Mouse (Mus musculus): Measurements from ENCODE around the gene Gm40193. TPM values are rescaled to one million over a fixed set of nuclear protein-coding genes. Genes with fewer than 3 reads are reported as not detected.
"Not testable (repeated sequence)": the region's sequence is repeated elsewhere in the genome, so short reads cannot be mapped to it uniquely, and the experiment has no call there.

The Gm40193 gene
- polyA plus RNA-seq, 2 experiments, result 1.2 TPM; not detected in 1

GRCm38 (mm10) chr11:70578962-70579361, 46.2 kb upstream of the Gm40193 start:
- Histone ChIP-seq H3K9me3 (ENCODE audit: control insufficient read depth, low read length) (no peaks in the 10 kb centered on the region), H3K4me1 (ENCODE audit: control insufficient read depth, insufficient read depth, low read length) (peaks cover 37% of the 10 kb centered on the region), H3K4me2 (replicated peaks; ENCODE audit: low read depth, low read length, severe bottlenecking) (no peak overlapping the region), H3K27ac (replicated peaks; ENCODE audit: low read depth, low read length) (no peak overlapping the region), H3K36me3 (ENCODE audit: control insufficient read depth, insufficient read depth, low read length) (no peaks in the 10 kb centered on the region; the same call in 1 of the 2 replicates), H3K27me3 (ENCODE audit: control insufficient read depth, insufficient read depth, low read length) (no peaks in the 10 kb centered on the region), H3K9ac (ENCODE audit: low read depth, low read length, severe bottlenecking) (no peak overlapping the region), H3K4me3 (replicated peaks; ENCODE audit: low read length) (no peak overlapping the region)
- ATAC-seq (ENCODE audit: low FRiP score, low read depth), result no peak
- no peak for DNase-seq (ENCODE audit: low spot score)
- WGBS, result 80% methylated on average over 6 of the region's 6 CpGs
- no peak for TF ChIP-seq POLR2A (IDR thresholded peaks at IDR 0.05; ENCODE audit: borderline replicate concordance, extremely low read depth, insufficient read depth, insufficient read length)

GRCm38 (mm10) chr11:70577201-70577600, 44.5 kb upstream of the Gm40193 start:
- H3K4me1 ChIP-seq (ENCODE audit: control insufficient read depth, insufficient read depth, low read length), result peaks cover 30% of the 10 kb centered on the region
- no peaks in the 10 kb centered on the region for H3K9me3 ChIP-seq (ENCODE audit: control insufficient read depth, low read length)
- ATAC-seq (ENCODE audit: low FRiP score, low read depth) (no peak), DNase-seq (ENCODE audit: low spot score) (no peak)
- H3K27ac ChIP-seq (replicated peaks; ENCODE audit: low read depth, low read length), result peak overlapping the region; percentile 38; the same call in 1 of the 2 replicates
- no peak overlapping the region for H3K9ac ChIP-seq (ENCODE audit: low read depth, low read length, severe bottlenecking)
- H3K36me3 ChIP-seq (ENCODE audit: control insufficient read depth, insufficient read depth, low read length), result no peaks in the 10 kb centered on the region
- H3K4me3 ChIP-seq (replicated peaks; ENCODE audit: low read length), result no peak overlapping the region
- no peak for TF ChIP-seq POLR2A (IDR thresholded peaks at IDR 0.05; ENCODE audit: borderline replicate concordance, extremely low read depth, insufficient read depth, insufficient read length)
- no peaks in the 10 kb centered on the region for H3K27me3 ChIP-seq (ENCODE audit: control insufficient read depth, insufficient read depth, low read length)
- WGBS, result 64% methylated on average over 3 of the region's 3 CpGs
- H3K4me2 ChIP-seq (replicated peaks; ENCODE audit: low read depth, low read length, severe bottlenecking), result no peak overlapping the region

GRCm38 (mm10) chr11:70573872-70574271, 41.1 kb upstream of the Gm40193 start:
- ATAC-seq (ENCODE audit: low FRiP score, low read depth), result no peak
- no peak for DNase-seq (ENCODE audit: low spot score)
- no peak for TF ChIP-seq POLR2A (IDR thresholded peaks at IDR 0.05; ENCODE audit: borderline replicate concordance, extremely low read depth, insufficient read depth, insufficient read length)
- Histone ChIP-seq H3K27ac (replicated peaks; ENCODE audit: low read depth, low read length) (no peak overlapping the region), H3K4me3 (replicated peaks; ENCODE audit: low read length) (no peak overlapping the region), H3K4me1 (ENCODE audit: control insufficient read depth, insufficient read depth, low read length) (peaks cover 28% of the 10 kb centered on the region), H3K9me3 (ENCODE audit: control insufficient read depth, low read length) (no peaks in the 10 kb centered on the region), H3K4me2 (replicated peaks; ENCODE audit: low read depth, low read length, severe bottlenecking) (no peak overlapping the region), H3K36me3 (ENCODE audit: control insufficient read depth, insufficient read depth, low read length) (no peaks in the 10 kb centered on the region), H3K9ac (ENCODE audit: low read depth, low read length, severe bottlenecking) (no peak overlapping the region), H3K27me3 (ENCODE audit: control insufficient read depth, insufficient read depth, low read length) (no peaks in the 10 kb centered on the region)
- 69% methylated on average over 6 of the region's 6 CpGs for WGBS

- no peak for TF ChIP-seq POLR2A (IDR thresholded peaks at IDR 0.05; ENCODE audit: borderline replicate concordance, extremely low read depth, insufficient read depth, insufficient read length)
- H3K4me2 ChIP-seq (replicated peaks; ENCODE audit: low read depth, low read length, severe bottlenecking), result no peak overlapping the region
- H3K4me3 ChIP-seq (replicated peaks; ENCODE audit: low read length), result no peak overlapping the region
- DNase-seq (ENCODE audit: low spot score) (no peak), ATAC-seq (ENCODE audit: low FRiP score, low read depth) (no peak)
- H3K9ac ChIP-seq (ENCODE audit: low read depth, low read length, severe bottlenecking), result no peak overlapping the region
- H3K27me3 ChIP-seq (ENCODE audit: control insufficient read depth, insufficient read depth, low read length), result no peaks in the 10 kb centered on the region
- H3K36me3 ChIP-seq (ENCODE audit: control insufficient read depth, insufficient read depth, low read length), result 0 out of 2 replicates have a peak, but pooled peaks cover 3% of the 10 kb centered on the region
- H3K9me3 ChIP-seq (ENCODE audit: control insufficient read depth, low read length), result no peaks in the 10 kb centered on the region
- peaks cover 13% of the 10 kb centered on the region for H3K4me1 ChIP-seq (ENCODE audit: control insufficient read depth, insufficient read depth, low read length)
- WGBS, result 58% methylated on average over 5 of the region's 5 CpGs
- no peak overlapping the region; the same call in 1 of the 2 replicates for H3K27ac ChIP-seq (replicated peaks; ENCODE audit: low read depth, low read length)
These were observed 39.7 kb upstream of the Gm40193 start for GRCm38 (mm10) chr11:70572348-70572902.

- TF ChIP-seq POLR2A (IDR thresholded peaks at IDR 0.05; ENCODE audit: borderline replicate concordance, extremely low read depth, insufficient read depth, insufficient read length), result no peak
- Histone ChIP-seq H3K27me3 (ENCODE audit: control insufficient read depth, insufficient read depth, low read length) (no peaks in the 10 kb centered on the region), H3K4me3 (replicated peaks; ENCODE audit: low read length) (no peak overlapping the region), H3K4me2 (replicated peaks; ENCODE audit: low read depth, low read length, severe bottlenecking) (no peak overlapping the region), H3K9ac (ENCODE audit: low read depth, low read length, severe bottlenecking) (no peak overlapping the region), H3K4me1 (ENCODE audit: control insufficient read depth, insufficient read depth, low read length) (peaks cover 10% of the 10 kb centered on the region), H3K36me3 (ENCODE audit: control insufficient read depth, insufficient read depth, low read length) (0 out of 2 replicates have a peak, but pooled peaks cover 3% of the 10 kb centered on the region), H3K9me3 (ENCODE audit: control insufficient read depth, low read length) (no peaks in the 10 kb centered on the region), H3K27ac (replicated peaks; ENCODE audit: low read depth, low read length) (no peak overlapping the region)
- ATAC-seq (ENCODE audit: low FRiP score, low read depth), result no peak
- no peak for DNase-seq (ENCODE audit: low spot score)
- 94% methylated on average over 1 of the region's 1 CpGs for WGBS
These were observed 38.9 kb upstream of the Gm40193 start for GRCm38 (mm10) chr11:70571641-70572040.

- H3K9ac ChIP-seq (ENCODE audit: low read depth, low read length, severe bottlenecking); H3K27ac ChIP-seq (replicated peaks; ENCODE audit: low read depth, low read length); H3K27me3 ChIP-seq (ENCODE audit: control insufficient read depth, insufficient read depth, low read length); H3K4me2 ChIP-seq (replicated peaks; ENCODE audit: low read depth, low read length, severe bottlenecking); H3K4me3 ChIP-seq (replicated peaks; ENCODE audit: low read length); DNase-seq (ENCODE audit: low spot score); H3K9me3 ChIP-seq (ENCODE audit: control insufficient read depth, low read length); ATAC-seq (ENCODE audit: low FRiP score, low read depth); H3K36me3 ChIP-seq (ENCODE audit: control insufficient read depth, insufficient read depth, low read length): not testable (repeated sequence)
- WGBS, result 93% methylated on average over 1 of the region's 1 CpGs
- H3K4me1 ChIP-seq (ENCODE audit: control insufficient read depth, insufficient read depth, low read length), result peaks cover 12% of the 10 kb centered on the region
These were observed 37.9 kb upstream of the Gm40193 start for GRCm38 (mm10) chr11:70570614-70571013.

Measured in limb, embryonic 14.5 days (tissue).